Mouse (Mus musculus) myocyte (in vitro differentiated cells): Measurements from ENCODE around the gene Grtp1.

ENCODE experiments used
- E2F4 ChIP-seq: IDR thresholded peaks from one replicate; pipeline ENCODE4 v1.6.1; 2011; ENCODE audit warnings: mild to moderate bottlenecking, control low read depth, moderate library complexity; ENCODE audit not compliant: insufficient read depth
- MAX ChIP-seq: IDR thresholded peaks from one replicate; pipeline ENCODE4 v1.6.1; 2011; ENCODE audit warnings: low read depth, mild to moderate bottlenecking, control low read depth
- MYOG ChIP-seq, 3 experiments: IDR thresholded peaks; one replicate each; pipeline ENCODE4 v1.6.1; 2011; ENCODE audit warnings: control low read depth in 2 of 3, low read depth in 2 of 3, mild to moderate bottlenecking in 2 of 3; ENCODE audit not compliant: insufficient read length in 2 of 3, control insufficient read depth in 1 of 3, insufficient read depth in 1 of 3
- POLR2A ChIP-seq: IDR thresholded peaks from one replicate; pipeline ENCODE4 v1.6.1; 2011; ENCODE audit warnings: low read depth, mild to moderate bottlenecking, control low read depth, moderate library complexity; ENCODE audit not compliant: insufficient read length
- REST ChIP-seq: IDR thresholded peaks from one replicate; pipeline ENCODE4 v1.6.1; 2011; ENCODE audit warnings: mild to moderate bottlenecking, control low read depth, moderate library complexity; ENCODE audit not compliant: insufficient read depth, insufficient read length
- USF1 ChIP-seq: IDR thresholded peaks from one replicate; pipeline ENCODE4 v1.6.1; 2011; ENCODE audit warnings: low read depth, mild to moderate bottlenecking, control low read depth, moderate library complexity

- TF ChIP-seq MYOG (IDR thresholded peaks at IDR 0.05; ENCODE audit: control insufficient read depth in 1 of 3, insufficient read depth in 1 of 3, insufficient read length in 2 of 3, low read depth in 2 of 3) (no peak), POLR2A (no peak), E2F4 (no peak), MAX (no peak), USF1 (no peak), REST (no peak)
Observed at GRCm38 (mm10) chr8:13162098-13162497, 38.3 kb downstream of the Grtp1 start.
